Mouse (Mus musculus): Measurements from ENCODE around the gene Ccdc157. TPM values are rescaled to one million over a fixed set of nuclear protein-coding genes. Genes with fewer than 3 reads are reported as not detected.

The Ccdc157 gene
- polyA plus RNA-seq, 1 experiment from 2014 or later = 2.4 TPM

- ATAC-seq = no peak
- Histone ChIP-seq H3K4me1 (ENCODE audit: control insufficient read depth, insufficient read depth, low read length) (peaks cover 13% of the 10 kb centered on the region), H3K9me3 (replicated peaks; ENCODE audit: control insufficient read depth, low read length) (no peaks in the 10 kb centered on the region), H3K4me2 (ENCODE audit: low read length) (no peak overlapping the region), H3K27ac (ENCODE audit: low read depth, low read length) (no peak overlapping the region), H3K27me3 (replicated peaks; ENCODE audit: control insufficient read depth, insufficient read depth, low read length) (no peaks in the 10 kb centered on the region), H3K4me3 (ENCODE audit: low read depth, low read length) (no peak overlapping the region), H3K9ac (ENCODE audit: low read length) (no peak overlapping the region), H3K36me3 (ENCODE audit: control insufficient read depth, insufficient read depth, low read length) (peaks cover 82% of the 10 kb centered on the region)
- WGBS = 97% methylated on average over 2 of the region's 2 CpGs
- DNase-seq (ENCODE audit: low spot score) = no peak
Observed at GRCm38 (mm10) chr11:4164701-4165100, 4.6 kb upstream of the Ccdc157 start.

DNA sequence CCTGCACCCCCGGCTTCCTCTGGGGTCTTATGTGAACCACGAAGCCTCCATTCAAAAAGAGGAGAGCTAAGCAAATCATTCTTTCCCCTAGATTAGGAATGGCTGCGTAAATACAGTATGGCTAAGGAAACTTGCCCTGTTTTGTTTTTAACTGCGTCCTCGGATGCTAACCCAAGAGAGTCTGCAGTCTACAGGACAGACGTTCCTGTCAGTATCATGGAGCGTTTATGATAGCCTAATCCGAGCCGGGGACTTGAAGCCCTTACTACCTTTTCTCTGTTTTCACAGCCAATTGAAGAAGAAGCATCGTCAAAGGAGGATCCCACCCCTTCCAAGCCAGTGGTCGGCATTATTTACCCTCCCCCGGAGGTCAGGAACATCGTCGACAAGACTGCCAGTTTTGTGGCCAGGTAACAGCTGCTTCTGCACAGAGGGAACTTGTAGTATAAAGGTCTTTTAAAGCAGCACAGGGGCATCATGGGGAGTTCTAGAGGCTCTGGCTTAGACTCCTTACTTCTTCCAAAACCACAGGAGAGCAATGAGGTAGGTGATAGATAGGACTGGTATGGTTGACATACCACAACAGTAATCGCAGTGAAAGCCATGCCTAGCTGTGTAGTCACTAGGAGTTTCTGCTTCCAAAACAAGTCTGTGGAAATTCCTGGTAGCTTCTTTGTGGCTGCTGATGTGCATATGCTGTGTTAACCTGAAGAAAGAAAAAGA is 826 bp upstream of the Ccdc157 start:
- H3K36me3 ChIP-seq (ENCODE audit: control insufficient read depth, insufficient read depth, low read length) = peaks cover 45% of the 10 kb centered on the region
- no peaks in the 10 kb centered on the region for H3K27me3 ChIP-seq (replicated peaks; ENCODE audit: control insufficient read depth, insufficient read depth, low read length)
- DNase-seq (ENCODE audit: low spot score) = no peak
- 8% methylated on average over 15 of the region's 15 CpGs for WGBS
- H3K4me3 ChIP-seq (ENCODE audit: low read depth, low read length) = peak overlapping the region; percentile 90
- H3K4me2 ChIP-seq (ENCODE audit: low read length) = peak overlapping the region; percentile 68
- H3K27ac ChIP-seq (ENCODE audit: low read depth, low read length) = peak overlapping the region; percentile 89
- no peaks in the 10 kb centered on the region for H3K9me3 ChIP-seq (replicated peaks; ENCODE audit: control insufficient read depth, low read length)
- H3K4me1 ChIP-seq (ENCODE audit: control insufficient read depth, insufficient read depth, low read length) = peaks cover 13% of the 10 kb centered on the region
- ATAC-seq = peak; percentile 6; the same call in 1 of the 2 replicates
- H3K9ac ChIP-seq (ENCODE audit: low read length) = peak overlapping the region; percentile 87

GRCm38 (mm10) chr11:4158676-4159075 is 1.4 kb downstream of the Ccdc157 start:
- Histone ChIP-seq H3K9me3 (replicated peaks; ENCODE audit: control insufficient read depth, low read length) (no peaks in the 10 kb centered on the region), H3K27me3 (replicated peaks; ENCODE audit: control insufficient read depth, insufficient read depth, low read length) (no peaks in the 10 kb centered on the region), H3K4me1 (ENCODE audit: control insufficient read depth, insufficient read depth, low read length) (peaks cover 13% of the 10 kb centered on the region), H3K27ac (ENCODE audit: low read depth, low read length) (no peak overlapping the region), H3K9ac (ENCODE audit: low read length) (no peak overlapping the region), H3K4me3 (ENCODE audit: low read depth, low read length) (no peak overlapping the region), H3K36me3 (ENCODE audit: control insufficient read depth, insufficient read depth, low read length) (peaks cover 24% of the 10 kb centered on the region), H3K4me2 (ENCODE audit: low read length) (no peak overlapping the region)
- ATAC-seq = no peak
- DNase-seq (ENCODE audit: low spot score) = no peak
- 82% methylated on average over 3 of the region's 3 CpGs for WGBS

- Histone ChIP-seq H3K9ac (ENCODE audit: low read length) (no peak overlapping the region), H3K27ac (ENCODE audit: low read depth, low read length) (no peak overlapping the region), H3K9me3 (replicated peaks; ENCODE audit: control insufficient read depth, low read length) (no peaks in the 10 kb centered on the region), H3K27me3 (replicated peaks; ENCODE audit: control insufficient read depth, insufficient read depth, low read length) (no peaks in the 10 kb centered on the region), H3K36me3 (ENCODE audit: control insufficient read depth, insufficient read depth, low read length) (no peaks in the 10 kb centered on the region), H3K4me1 (ENCODE audit: control insufficient read depth, insufficient read depth, low read length) (no peaks in the 10 kb centered on the region; the same call in 1 of the 2 replicates), H3K4me3 (ENCODE audit: low read depth, low read length) (no peak overlapping the region), H3K4me2 (ENCODE audit: low read length) (no peak overlapping the region)
- DNase-seq (ENCODE audit: low spot score) (no peak), ATAC-seq (no peak)
- WGBS = 84% methylated on average over 5 of the region's 5 CpGs
Observed at GRCm38 (mm10) chr11:4155641-4156040, 4.5 kb downstream of the Ccdc157 start.

GRCm38 (mm10) chr11:4153694-4154093 is 6.4 kb downstream of the Ccdc157 start:
- Histone ChIP-seq H3K4me3 (ENCODE audit: low read depth, low read length) (no peak overlapping the region), H3K4me1 (ENCODE audit: control insufficient read depth, insufficient read depth, low read length) (no peaks in the 10 kb centered on the region), H3K9me3 (replicated peaks; ENCODE audit: control insufficient read depth, low read length) (no peaks in the 10 kb centered on the region), H3K9ac (ENCODE audit: low read length) (no peak overlapping the region), H3K4me2 (ENCODE audit: low read length) (no peak overlapping the region), H3K27ac (ENCODE audit: low read depth, low read length) (no peak overlapping the region), H3K36me3 (ENCODE audit: control insufficient read depth, insufficient read depth, low read length) (no peaks in the 10 kb centered on the region), H3K27me3 (replicated peaks; ENCODE audit: control insufficient read depth, insufficient read depth, low read length) (no peaks in the 10 kb centered on the region)
- ATAC-seq (no peak), DNase-seq (ENCODE audit: low spot score) (no peak)
- WGBS = 94% methylated on average over 7 of the region's 7 CpGs

GRCm38 (mm10) chr11:4149886-4150285 is 10.2 kb downstream of the Ccdc157 start:
- DNase-seq (ENCODE audit: low spot score) (no peak), ATAC-seq (no peak)
- 86% methylated on average over 6 of the region's 6 CpGs for WGBS
- H3K9ac ChIP-seq (ENCODE audit: low read length) = no peak overlapping the region
- H3K36me3 ChIP-seq (ENCODE audit: control insufficient read depth, insufficient read depth, low read length) = 0 out of 2 replicates have a peak, but pooled peaks cover 4% of the 10 kb centered on the region
- H3K27me3 ChIP-seq (replicated peaks; ENCODE audit: control insufficient read depth, insufficient read depth, low read length) = no peaks in the 10 kb centered on the region
- H3K4me3 ChIP-seq (ENCODE audit: low read depth, low read length) = no peak overlapping the region
- H3K27ac ChIP-seq (ENCODE audit: low read depth, low read length) = no peak overlapping the region
- no peaks in the 10 kb centered on the region for H3K4me1 ChIP-seq (ENCODE audit: control insufficient read depth, insufficient read depth, low read length)
- no peak overlapping the region for H3K4me2 ChIP-seq (ENCODE audit: low read length)
- no peaks in the 10 kb centered on the region for H3K9me3 ChIP-seq (replicated peaks; ENCODE audit: control insufficient read depth, low read length)

- Histone ChIP-seq H3K27me3 (replicated peaks; ENCODE audit: control insufficient read depth, insufficient read depth, low read length) (no peaks in the 10 kb centered on the region), H3K4me2 (ENCODE audit: low read length) (no peak overlapping the region), H3K27ac (ENCODE audit: low read depth, low read length) (no peak overlapping the region), H3K4me3 (ENCODE audit: low read depth, low read length) (no peak overlapping the region), H3K9me3 (replicated peaks; ENCODE audit: control insufficient read depth, low read length) (no peaks in the 10 kb centered on the region), H3K9ac (ENCODE audit: low read length) (no peak overlapping the region), H3K36me3 (ENCODE audit: control insufficient read depth, insufficient read depth, low read length) (peaks cover 13% of the 10 kb centered on the region; the same call in 1 of the 2 replicates), H3K4me1 (ENCODE audit: control insufficient read depth, insufficient read depth, low read length) (no peaks in the 10 kb centered on the region)
- no peak for ATAC-seq
- 79% methylated on average over 9 of the region's 9 CpGs for WGBS
- no peak for DNase-seq (ENCODE audit: low spot score)
Observed at GRCm38 (mm10) chr11:4148536-4149156, 11.4 kb downstream of the Ccdc157 start.

- H3K36me3 ChIP-seq (ENCODE audit: control insufficient read depth, insufficient read depth, low read length) = peaks cover 18% of the 10 kb centered on the region
- 88% methylated on average over 5 of the region's 5 CpGs for WGBS
- DNase-seq (ENCODE audit: low spot score) = no peak
Observed at GRCm38 (mm10) chr11:4148120-4148519, 12.0 kb downstream of the Ccdc157 start.

GRCm38 (mm10) chr11:4147098-4147497 is 13.0 kb downstream of the Ccdc157 start:
- WGBS = 87% methylated on average over 10 of the region's 10 CpGs
- Histone ChIP-seq H3K4me1 (ENCODE audit: control insufficient read depth, insufficient read depth, low read length) (no peaks in the 10 kb centered on the region), H3K27ac (ENCODE audit: low read depth, low read length) (no peak overlapping the region), H3K9me3 (replicated peaks; ENCODE audit: control insufficient read depth, low read length) (no peaks in the 10 kb centered on the region), H3K9ac (ENCODE audit: low read length) (no peak overlapping the region; the same call in 1 of the 2 replicates), H3K4me2 (ENCODE audit: low read length) (no peak overlapping the region), H3K4me3 (ENCODE audit: low read depth, low read length) (no peak overlapping the region), H3K36me3 (ENCODE audit: control insufficient read depth, insufficient read depth, low read length) (peaks cover 28% of the 10 kb centered on the region), H3K27me3 (replicated peaks; ENCODE audit: control insufficient read depth, insufficient read depth, low read length) (no peaks in the 10 kb centered on the region)
- DNase-seq (ENCODE audit: low spot score) (no peak), ATAC-seq (no peak)

More at GRCm38 (mm10) chr11:4148120-4148519, 12.0 kb downstream of the Ccdc157 start:
- H3K27ac ChIP-seq (ENCODE audit: low read depth, low read length) = no peak overlapping the region
- no peak overlapping the region for H3K4me3 ChIP-seq (ENCODE audit: low read depth, low read length)
- no peaks in the 10 kb centered on the region for H3K9me3 ChIP-seq (replicated peaks; ENCODE audit: control insufficient read depth, low read length)
- no peak for ATAC-seq
- no peaks in the 10 kb centered on the region for H3K27me3 ChIP-seq (replicated peaks; ENCODE audit: control insufficient read depth, insufficient read depth, low read length)
- H3K4me2 ChIP-seq (ENCODE audit: low read length) = no peak overlapping the region
- H3K4me1 ChIP-seq (ENCODE audit: control insufficient read depth, insufficient read depth, low read length) = no peaks in the 10 kb centered on the region
- no peak overlapping the region for H3K9ac ChIP-seq (ENCODE audit: low read length)
